In genomic region chr6:33738857-33739291, GRCm38 (mm10) we compare ENCODE assay signal across 10 mouse cellular contexts.
DNase-seq lines count a peak whose midpoint lies in the region.
"Had no signal": no experiment of that assay in that cellular context is flagged by ENCODE, and none has a peak within 500 bp of the region (broad histone marks: within the 10 kb centered on the region; RNA-seq: fewer than 3 reads in every experiment).

No protein-coding gene starts in this region.

- no peaks in the 10 kb centered on the region for H3K27me3 ChIP-seq in hindbrain, embryonic 10.5 days (ENCODE audit: insufficient read depth, poor library complexity, severe bottlenecking)
- no peaks in the 10 kb centered on the region for H3K27me3 ChIP-seq in midbrain, embryonic 10.5 days (ENCODE audit: low read depth, poor library complexity, severe bottlenecking)
- H3K27me3 ChIP-seq: stomach, embryonic 15.5 days had no signal

- H3K9me3 ChIP-seq in hindbrain, embryonic 10.5 days: peaks cover 16% of the 10 kb centered on the region
- H3K9me3 ChIP-seq in midbrain, embryonic 10.5 days (replicated peaks): 0 out of 2 replicates have a peak, but pooled peaks cover 7% of the 10 kb centered on the region
- H3K9me3 ChIP-seq: stomach, embryonic 15.5 days had no signal

- H3K36me3 ChIP-seq in hindbrain, embryonic 10.5 days: no peaks in the 10 kb centered on the region
- no peaks in the 10 kb centered on the region for H3K36me3 ChIP-seq in midbrain, embryonic 10.5 days
- H3K36me3 ChIP-seq: stomach, embryonic 15.5 days had no signal

- intact Hi-C loops in left cerebral cortex, postnatal 36 days (cut with DNase I): no loop called here

- 29% methylated on average over 3 of the region's 3 CpGs for WGBS in hindbrain, embryonic 10.5 days
- WGBS in midbrain, embryonic 10.5 days: 41% methylated on average over 3 of the region's 3 CpGs

- peak; percentile 10 for DNase-seq in embryo, embryonic 9.5 days (ENCODE audit: extremely low spot score)
- DNase-seq in hindbrain, embryonic 10.5 days (ENCODE audit: low spot score): peak; percentile 37
- peak; percentile 37 for DNase-seq in midbrain, embryonic 10.5 days (ENCODE audit: low spot score)
- DNase-seq in retina, embryonic 14.5 days (ENCODE audit: low spot score): peak; percentile 37
- DNase-seq in right cerebral cortex, postnatal 4 days: no peak
- no peak for DNase-seq in c-Kit-positive CD71-positive TER-119-positive erythroid progenitor cells, embryonic 14.5 days (ENCODE audit: low spot score)
- DNase-seq in left cerebral cortex, postnatal 36 days (ENCODE audit: low spot score in 2 of 2): no peak
- DNase-seq: kidney, postnatal 10 days; right cerebral cortex, adult 18-20 months had no signal

- peak overlapping the region; percentile 14 for H3K27ac ChIP-seq in hindbrain, embryonic 10.5 days
- peak overlapping the region; percentile 75 for H3K27ac ChIP-seq in midbrain, embryonic 10.5 days (replicated peaks)
- H3K27ac ChIP-seq: stomach, embryonic 15.5 days had no signal

- H3K4me3 ChIP-seq in hindbrain, embryonic 10.5 days: no peak overlapping the region
- no peak overlapping the region for H3K4me3 ChIP-seq in midbrain, embryonic 10.5 days
- H3K4me3 ChIP-seq: stomach, embryonic 15.5 days had no signal

- H3K4me1 ChIP-seq in hindbrain, embryonic 10.5 days (replicated peaks): peaks cover 28% of the 10 kb centered on the region
- H3K4me1 ChIP-seq in midbrain, embryonic 10.5 days: peaks cover 27% of the 10 kb centered on the region
- H3K4me1 ChIP-seq: stomach, embryonic 15.5 days had no signal

Comparison
In these comparisons a context has a peak if more than half of its experiments do, and no peak if none do; other contexts are left out.
1. DNase-seq: peak in embryo, embryonic 9.5 days (single experiment), hindbrain, embryonic 10.5 days (single experiment), midbrain, embryonic 10.5 days (single experiment) and retina, embryonic 14.5 days (single experiment); none in right cerebral cortex, postnatal 4 days (single experiment), c-Kit-positive CD71-positive TER-119-positive erythroid progenitor cells, embryonic 14.5 days (single experiment) and left cerebral cortex, postnatal 36 days (0 of 2).